Comparison of ENCODE assay signal across 8 mouse cellular contexts in the genomic region with DNA sequence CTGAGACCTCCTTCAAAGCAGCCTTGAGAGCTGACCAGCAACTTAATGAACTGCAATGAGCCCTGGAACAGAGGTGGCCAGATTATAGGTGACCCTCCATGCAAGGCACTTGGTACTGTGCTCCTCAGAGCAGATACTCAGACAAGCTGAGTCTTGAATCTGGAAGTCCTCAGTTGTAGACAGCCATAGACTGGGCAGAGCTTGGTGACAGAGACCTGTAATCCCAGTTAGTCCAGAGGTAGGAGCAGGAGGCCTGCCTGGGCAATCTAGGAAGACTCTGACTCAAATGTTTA.
A peak's percentile ranks its signal among the peaks of the same experiment; 100 is the strongest.
DNase-seq lines count a peak whose midpoint lies in the region; ATAC-seq and TF ChIP-seq lines count a peak whose summit lies in the region.

No protein-coding gene starts in this region.

- ATAC-seq in hindbrain, embryonic 14.5 days (ENCODE audit: low FRiP score), result no peak; the same call in 1 of the 2 replicates
- ATAC-seq in midbrain, embryonic 16.5 days, result 0 out of 2 replicates have a peak, but pooled peaks have one; percentile 17

- no peaks in the 10 kb centered on the region for H3K36me3 ChIP-seq in embryonic facial prominence, embryonic 10.5 days (replicated peaks)
- no peaks in the 10 kb centered on the region for H3K36me3 ChIP-seq in hindbrain, embryonic 14.5 days (replicated peaks; ENCODE audit: control insufficient read depth, insufficient read depth)
- no peaks in the 10 kb centered on the region for H3K36me3 ChIP-seq in midbrain, embryonic 16.5 days (ENCODE audit: control insufficient read depth, insufficient read depth, low read length)

- no peak for TF ChIP-seq CTCF in left cerebral cortex, adult 2 months (IDR thresholded peaks at IDR 0.05)

- peak overlapping the region; percentile 43; the same call in 1 of the 2 replicates for H3K4me3 ChIP-seq in left cerebral cortex, adult 2 months
- peak overlapping the region; percentile 60 for H3K4me3 ChIP-seq in embryonic facial prominence, embryonic 10.5 days
- no peak overlapping the region; the same call in 1 of the 2 replicates for H3K4me3 ChIP-seq in hindbrain, embryonic 14.5 days (replicated peaks; ENCODE audit: low read length)
- H3K4me3 ChIP-seq in midbrain, embryonic 16.5 days (ENCODE audit: low read depth, low read length), result no peak overlapping the region

- H3K27ac ChIP-seq in left cerebral cortex, adult 2 months, result peak overlapping the region; percentile 6; the same call in 1 of the 2 replicates
- H3K27ac ChIP-seq in embryonic facial prominence, embryonic 10.5 days (replicated peaks), result peak overlapping the region; percentile 81
- no peak overlapping the region for H3K27ac ChIP-seq in hindbrain, embryonic 14.5 days
- H3K27ac ChIP-seq in midbrain, embryonic 16.5 days (ENCODE audit: low read length), result no peak overlapping the region

- DNase-seq in left cerebral cortex, adult 2 months (ENCODE audit: extremely low spot score in 1 of 2, low spot score in 2 of 2), result no peak
- no peak for DNase-seq in left cerebral cortex, postnatal 14 days (ENCODE audit: low spot score in 2 of 2)
- no peak for DNase-seq in embryonic facial prominence, embryonic 10.5 days (ENCODE audit: low spot score)
- no peak for DNase-seq in hindbrain, embryonic 14.5 days (ENCODE audit: low spot score)
- DNase-seq in spleen, adult 12 weeks (ENCODE audit: low spot score), result no peak
- no peak for DNase-seq in layer of hippocampus, postnatal 36 days
- DNase-seq in frontal cortex, postnatal 10 days (ENCODE audit: low spot score in 2 of 2), result no peak

- H3K4me2 ChIP-seq in hindbrain, embryonic 14.5 days (replicated peaks), result peak overlapping the region; percentile 55
- peak overlapping the region; percentile 42 for H3K4me2 ChIP-seq in midbrain, embryonic 16.5 days (ENCODE audit: low read length)

- H3K27me3 ChIP-seq in embryonic facial prominence, embryonic 10.5 days (replicated peaks; ENCODE audit: low read depth, poor library complexity, severe bottlenecking), result no peaks in the 10 kb centered on the region
- peaks cover 5% of the 10 kb centered on the region; the same call in 1 of the 2 replicates for H3K27me3 ChIP-seq in hindbrain, embryonic 14.5 days (ENCODE audit: control insufficient read depth, insufficient read depth, low read length)
- no peaks in the 10 kb centered on the region for H3K27me3 ChIP-seq in midbrain, embryonic 16.5 days (ENCODE audit: control insufficient read depth, insufficient read depth, low read depth, low read length)

- intact Hi-C loops in left cerebral cortex, adult 2 months (cut with DNase I), result loop anchor here (5.0 kb wide), 2 partner anchors 111 to 176 kb away; a partner anchor contains a TSS
- intact Hi-C loops in left cerebral cortex, postnatal 14 days (cut with DNase I), result no loop called here

- H3K9ac ChIP-seq in hindbrain, embryonic 14.5 days, result no peak overlapping the region; the same call in 1 of the 2 replicates
- H3K9ac ChIP-seq in midbrain, embryonic 16.5 days (ENCODE audit: low read depth, low read length), result no peak overlapping the region

- no peaks in the 10 kb centered on the region for H3K9me3 ChIP-seq in embryonic facial prominence, embryonic 10.5 days
- no peaks in the 10 kb centered on the region for H3K9me3 ChIP-seq in hindbrain, embryonic 14.5 days (ENCODE audit: control insufficient read depth, low read length)
- no peaks in the 10 kb centered on the region for H3K9me3 ChIP-seq in midbrain, embryonic 16.5 days (replicated peaks; ENCODE audit: control insufficient read depth, low read length, poor library complexity, severe bottlenecking)

- peaks cover 25% of the 10 kb centered on the region for H3K4me1 ChIP-seq in embryonic facial prominence, embryonic 10.5 days
- H3K4me1 ChIP-seq in hindbrain, embryonic 14.5 days (replicated peaks; ENCODE audit: control insufficient read depth, insufficient read depth, low read length), result peaks cover 5% of the 10 kb centered on the region; the same call in 1 of the 2 replicates
- H3K4me1 ChIP-seq in midbrain, embryonic 16.5 days (ENCODE audit: control insufficient read depth, insufficient read depth, low read length), result peaks cover 3% of the 10 kb centered on the region; the same call in 1 of the 2 replicates

Comparison
In these comparisons a context has a peak if more than half of its experiments do, and no peak if none do; other contexts are left out.
1. H3K27ac ChIP-seq: peak in left cerebral cortex, adult 2 months (single experiment) and embryonic facial prominence, embryonic 10.5 days (single experiment); none in hindbrain, embryonic 14.5 days (single experiment) and midbrain, embryonic 16.5 days (single experiment).
2. H3K4me3 ChIP-seq: peak in left cerebral cortex, adult 2 months (single experiment) and embryonic facial prominence, embryonic 10.5 days (single experiment); none in hindbrain, embryonic 14.5 days (single experiment) and midbrain, embryonic 16.5 days (single experiment).